8 mouse cellular contexts compared by ENCODE assay signal in genomic region chr6:29211146-29211545, GRCm38 (mm10). TPM values are rescaled to one million over a fixed set of nuclear protein-coding genes. Genes with fewer than 3 reads are reported as not detected.
DNase-seq lines count a peak whose midpoint lies in the region; ATAC-seq and TF ChIP-seq lines count a peak whose summit lies in the region.

No protein-coding gene starts in this region.

- TF ChIP-seq POLR2A in lung, adult 2 months (IDR thresholded peaks at IDR 0.05; ENCODE audit: borderline replicate concordance, extremely low read depth, low read depth, low read length), result no peak
- TF ChIP-seq POLR2A in cerebellum, adult 2 months (IDR thresholded peaks at IDR 0.05; ENCODE audit: borderline replicate concordance, insufficient read depth, low read length), result no peak

- H3K27ac ChIP-seq in cerebellum, adult 2 months (ENCODE audit: insufficient read depth, low read length), result peak overlapping the region; percentile 9
- peak overlapping the region; percentile 82 for H3K27ac ChIP-seq in hindbrain, embryonic 12.5 days
- H3K27ac ChIP-seq in midbrain, embryonic 15.5 days, result peak overlapping the region; percentile 85

- peaks cover 17% of the 10 kb centered on the region for H3K4me1 ChIP-seq in lung, adult 2 months (ENCODE audit: control insufficient read depth, insufficient read depth, low read length)
- peaks cover 12% of the 10 kb centered on the region; the same call in 1 of the 2 replicates for H3K4me1 ChIP-seq in cerebellum, adult 2 months (ENCODE audit: control insufficient read depth, insufficient read depth, low read length)
- peaks cover 45% of the 10 kb centered on the region for H3K4me1 ChIP-seq in hindbrain, embryonic 12.5 days
- peaks cover 50% of the 10 kb centered on the region for H3K4me1 ChIP-seq in midbrain, embryonic 15.5 days

- no peaks in the 10 kb centered on the region for H3K27me3 ChIP-seq in cerebellum, adult 2 months (ENCODE audit: control insufficient read depth, insufficient read depth, low read length)
- H3K27me3 ChIP-seq in hindbrain, embryonic 12.5 days, result peaks cover 24% of the 10 kb centered on the region
- H3K27me3 ChIP-seq in midbrain, embryonic 15.5 days (replicated peaks), result peaks cover 9% of the 10 kb centered on the region; the same call in 1 of the 2 replicates

- TF ChIP-seq CTCF in lung, adult 2 months (IDR thresholded peaks at IDR 0.05; ENCODE audit: insufficient read depth, low read length), result no peak
- TF ChIP-seq CTCF in cerebellum, adult 2 months (IDR thresholded peaks at IDR 0.05; ENCODE audit: borderline replicate concordance, insufficient read depth, low read depth, low read length), result no peak

- H3K4me3 ChIP-seq in lung, adult 2 months (replicated peaks; ENCODE audit: extremely low read depth, low read depth, low read length), result peak overlapping the region; percentile 82
- H3K4me3 ChIP-seq in cerebellum, adult 2 months (replicated peaks; ENCODE audit: insufficient read depth, low read depth, low read length), result peak overlapping the region; percentile 88
- peak overlapping the region; percentile 67 for H3K4me3 ChIP-seq in hindbrain, embryonic 12.5 days
- peak overlapping the region; percentile 58 for H3K4me3 ChIP-seq in midbrain, embryonic 15.5 days

- peak overlapping the region; percentile 60 for H3K9ac ChIP-seq in hindbrain, embryonic 12.5 days
- H3K9ac ChIP-seq in midbrain, embryonic 15.5 days, result peak overlapping the region; percentile 74

- no peaks in the 10 kb centered on the region for H3K9me3 ChIP-seq in hindbrain, embryonic 12.5 days (replicated peaks)
- no peaks in the 10 kb centered on the region for H3K9me3 ChIP-seq in midbrain, embryonic 15.5 days

- 20% methylated on average over 7 of the region's 7 CpGs for WGBS in lung, adult 2 months
- 8% methylated on average over 7 of the region's 7 CpGs for WGBS in cerebellum, adult 2 months
- 29% methylated on average over 7 of the region's 7 CpGs for WGBS in hindbrain, embryonic 12.5 days
- WGBS in midbrain, embryonic 15.5 days, result 32% methylated on average over 7 of the region's 7 CpGs

- no peak for ATAC-seq in hindbrain, embryonic 12.5 days (ENCODE audit: low FRiP score)
- no peak for ATAC-seq in midbrain, embryonic 15.5 days (replicated peaks)

- H3K4me2 ChIP-seq in hindbrain, embryonic 12.5 days (replicated peaks), result peak overlapping the region; percentile 68
- peak overlapping the region; percentile 75 for H3K4me2 ChIP-seq in midbrain, embryonic 15.5 days

- H3K36me3 ChIP-seq in hindbrain, embryonic 12.5 days, result peaks cover 8% of the 10 kb centered on the region
- peaks cover 2% of the 10 kb centered on the region; the same call in 1 of the 2 replicates for H3K36me3 ChIP-seq in midbrain, embryonic 15.5 days (replicated peaks)

- DNase-seq in lung, adult 2 months, result no peak
- no peak for DNase-seq in lung, postnatal 10 days
- DNase-seq in cerebellum, adult 2 months, result peak; percentile 76 to 81
- DNase-seq in left cerebral cortex, adult 9 months (ENCODE audit: low spot score in 2 of 2), result no peak
- DNase-seq in testis, postnatal 10 days (ENCODE audit: low spot score), result no peak
- DNase-seq in layer of hippocampus, adult 11-12 months (ENCODE audit: low spot score), result no peak

RNA-seq across cellular contexts. Expression of gene Impdh1, which starts 5.0 kb away (rescaled TPM):
- 214 and 217 TPM in 2 replicates for polyA plus RNA-seq in lung, adult 2 months (2012; rRNA removed)
- 52.9 and 54.3 TPM in 2 replicates for polyA plus RNA-seq in cerebellum, adult 2 months (2012; rRNA removed)
- polyA plus RNA-seq in hindbrain, embryonic 12.5 days (2016; fragmentation: Nextera tagmentation; extraction: Ambion mirVana), result 49.9 and 52.4 TPM in 2 replicates
- polyA plus RNA-seq in midbrain, embryonic 15.5 days (2015; fragmentation: Nextera tagmentation; extraction: Ambion mirVana), result 59.3 and 63.4 TPM in 2 replicates

RNA-seq across cellular contexts. Expression of gene Prrt4, which starts 31.8 kb away (rescaled TPM):
- polyA plus RNA-seq in lung, adult 2 months (2012; rRNA removed), result 10.8 and 12.2 TPM in 2 replicates
- 5.4 and 5.5 TPM in 2 replicates for polyA plus RNA-seq in cerebellum, adult 2 months (2012; rRNA removed)
- polyA plus RNA-seq in hindbrain, embryonic 12.5 days (2016; fragmentation: Nextera tagmentation; extraction: Ambion mirVana), result 2.4 and 2.6 TPM in 2 replicates
- polyA plus RNA-seq in midbrain, embryonic 15.5 days (2015; fragmentation: Nextera tagmentation; extraction: Ambion mirVana), result 9.8 and 10.7 TPM in 2 replicates

RNA-seq across cellular contexts. Expression of gene Rbm28, which starts 46.3 kb away (rescaled TPM):
- polyA plus RNA-seq in lung, adult 2 months (2012; rRNA removed), result 6.5 and 10.8 TPM in 2 replicates
- 44.2 and 45.7 TPM in 2 replicates for polyA plus RNA-seq in cerebellum, adult 2 months (2012; rRNA removed)
- 57.7 and 61.0 TPM in 2 replicates for polyA plus RNA-seq in hindbrain, embryonic 12.5 days (2016; fragmentation: Nextera tagmentation; extraction: Ambion mirVana)
- 38.9 and 46.9 TPM in 2 replicates for polyA plus RNA-seq in midbrain, embryonic 15.5 days (2015; fragmentation: Nextera tagmentation; extraction: Ambion mirVana)

Comparison
In these comparisons a context has a peak if more than half of its experiments do, and no peak if none do; other contexts are left out.
1. DNase-seq: peak in cerebellum, adult 2 months (2 of 2); none in lung, adult 2 months (single experiment), lung, postnatal 10 days (single experiment), left cerebral cortex, adult 9 months (0 of 2), testis, postnatal 10 days (single experiment) and layer of hippocampus, adult 11-12 months (single experiment).
2. H3K27ac ChIP-seq: peak in every context shown above with its lines; median percentile 85 in midbrain, embryonic 15.5 days; 82 in hindbrain, embryonic 12.5 days; 9 in cerebellum, adult 2 months.
3. Peak in every context shown above with its lines, with median percentiles within 50 percentile points of each other: H3K4me3 ChIP-seq.